Mouse (Mus musculus) bone marrow, adult 2 months (tissue): ENCODE measurements around the gene Mycbp2.

Experiments used
- CTCF ChIP-seq: fragments of 200-500 bp; IDR thresholded peaks from 2 replicates; pipeline ENCODE4 v1.5.1; 2011; ENCODE audit warnings: low read length, control low read depth; ENCODE audit not compliant: control insufficient read depth, insufficient read depth
- POLR2A ChIP-seq: fragments of 200-500 bp; IDR thresholded peaks from 2 replicates; pipeline ENCODE4 v1.6.1; 2011; ENCODE audit warnings: low read depth, mild to moderate bottlenecking, control low read depth, low read length, borderline replicate concordance; ENCODE audit not compliant: control insufficient read depth

GRCm38 (mm10) chr14:103286650-103287049, 60.0 kb downstream of the Mycbp2 start:
- TF ChIP-seq CTCF (no peak), POLR2A (no peak)
